In genomic region chr6:52417439-52418124, GRCm38 (mm10) we compare ENCODE assay signal across 9 mouse cellular contexts.
DNase-seq lines count a peak whose midpoint lies in the region; ATAC-seq and TF ChIP-seq lines count a peak whose summit lies in the region.
"Had no signal": no experiment of that assay in that cellular context is flagged by ENCODE, and none has a peak within 500 bp of the region (broad histone marks: within the 10 kb centered on the region; RNA-seq: fewer than 3 reads in every experiment).

No protein-coding gene starts in this region.

- peak; percentile 47; the same call in 1 of the 2 replicates for ATAC-seq in intestine, embryonic 14.5 days (replicated peaks; ENCODE audit: low FRiP score, low TSS enrichment, low read depth)
- no peak for ATAC-seq in intestine, postnatal 0 days
- ATAC-seq in intestine, embryonic 16.5 days: peak; percentile 80
- peak; percentile 90 for ATAC-seq in lung, embryonic 16.5 days (ENCODE audit: low read depth)
- no peak for ATAC-seq in monocyte, adult 5-6 weeks (replicated peaks; ENCODE audit: insufficient number of reproducible peaks, low FRiP score, low TSS enrichment, poor library complexity, severe bottlenecking)

- WGBS in intestine, embryonic 14.5 days: 17% methylated on average over 10 of the region's 10 CpGs
- WGBS in intestine, postnatal 0 days: 25% methylated on average over 10 of the region's 10 CpGs
- WGBS in embryonic facial prominence, embryonic 10.5 days: 54% methylated on average over 10 of the region's 10 CpGs
- 22% methylated on average over 10 of the region's 10 CpGs for WGBS in intestine, embryonic 16.5 days
- WGBS in lung, embryonic 16.5 days: 19% methylated on average over 10 of the region's 10 CpGs

- H3K27me3 ChIP-seq in intestine, embryonic 14.5 days (replicated peaks; ENCODE audit: control insufficient read depth, insufficient read depth, low read length): no peaks in the 10 kb centered on the region
- H3K27me3 ChIP-seq in intestine, postnatal 0 days (replicated peaks; ENCODE audit: control insufficient read depth, insufficient read depth, low read length): 0 out of 2 replicates have a peak, but pooled peaks cover 2% of the 10 kb centered on the region
- no peaks in the 10 kb centered on the region for H3K27me3 ChIP-seq in embryonic facial prominence, embryonic 10.5 days (replicated peaks; ENCODE audit: low read depth, poor library complexity, severe bottlenecking)
- H3K27me3 ChIP-seq in intestine, embryonic 16.5 days (replicated peaks; ENCODE audit: control insufficient read depth, insufficient read depth, low read length): no peaks in the 10 kb centered on the region
- no peaks in the 10 kb centered on the region for H3K27me3 ChIP-seq in lung, embryonic 16.5 days (ENCODE audit: control insufficient read depth, insufficient read depth, low read depth, low read length)

- peak overlapping the region; percentile 11; the same call in 1 of the 2 replicates for H3K4me2 ChIP-seq in intestine, embryonic 14.5 days (ENCODE audit: low read length)
- no peak overlapping the region for H3K4me2 ChIP-seq in intestine, postnatal 0 days (replicated peaks; ENCODE audit: low read depth)
- peak overlapping the region; percentile 36; the same call in 1 of the 2 replicates for H3K4me2 ChIP-seq in intestine, embryonic 16.5 days (ENCODE audit: low read depth, low read length)
- peak overlapping the region; percentile 19; the same call in 1 of the 2 replicates for H3K4me2 ChIP-seq in lung, embryonic 16.5 days (ENCODE audit: low read depth, low read length)

- no peaks in the 10 kb centered on the region for H3K36me3 ChIP-seq in intestine, embryonic 14.5 days (ENCODE audit: control insufficient read depth, insufficient read depth, low read length)
- no peaks in the 10 kb centered on the region for H3K36me3 ChIP-seq in intestine, postnatal 0 days (ENCODE audit: control insufficient read depth, insufficient read depth)
- H3K36me3 ChIP-seq in embryonic facial prominence, embryonic 10.5 days (replicated peaks): no peaks in the 10 kb centered on the region
- H3K36me3 ChIP-seq in intestine, embryonic 16.5 days (ENCODE audit: control insufficient read depth, insufficient read depth, low read length): no peaks in the 10 kb centered on the region
- H3K36me3 ChIP-seq in lung, embryonic 16.5 days (ENCODE audit: control insufficient read depth, insufficient read depth, low read length): no peaks in the 10 kb centered on the region
- H3K36me3 ChIP-seq: G1E had no signal

- peak; percentile 60 for DNase-seq in intestine, embryonic 14.5 days (ENCODE audit: low spot score)
- peak; percentile 41 for DNase-seq in embryonic facial prominence, embryonic 10.5 days (ENCODE audit: low spot score)
- DNase-seq in testis, postnatal 10 days (ENCODE audit: low spot score): no peak
- no peak for DNase-seq in ovary, postnatal 36 days (ENCODE audit: low spot score)

- no peak for TF ChIP-seq CTCF in intestine, postnatal 0 days (IDR thresholded peaks at IDR 0.05; ENCODE audit: low read depth)

- no peak overlapping the region for H3K9ac ChIP-seq in intestine, embryonic 14.5 days (ENCODE audit: low read length)
- no peak overlapping the region for H3K9ac ChIP-seq in intestine, postnatal 0 days (ENCODE audit: low read depth, low read length)
- H3K9ac ChIP-seq in intestine, embryonic 16.5 days (ENCODE audit: low read depth, low read length): no peak overlapping the region
- H3K9ac ChIP-seq in lung, embryonic 16.5 days (ENCODE audit: low read length): no peak overlapping the region; the same call in 1 of the 2 replicates

- peaks cover 32% of the 10 kb centered on the region for H3K4me1 ChIP-seq in intestine, embryonic 14.5 days (replicated peaks; ENCODE audit: control insufficient read depth, insufficient read depth, low read length)
- H3K4me1 ChIP-seq in intestine, postnatal 0 days (replicated peaks; ENCODE audit: control insufficient read depth, insufficient read depth, low read length): no peaks in the 10 kb centered on the region; the same call in 1 of the 2 replicates
- H3K4me1 ChIP-seq in embryonic facial prominence, embryonic 10.5 days: peaks cover 20% of the 10 kb centered on the region
- peaks cover 20% of the 10 kb centered on the region for H3K4me1 ChIP-seq in intestine, embryonic 16.5 days (ENCODE audit: control insufficient read depth, insufficient read depth, low read length)
- peaks cover 25% of the 10 kb centered on the region for H3K4me1 ChIP-seq in lung, embryonic 16.5 days (replicated peaks; ENCODE audit: control insufficient read depth, insufficient read depth, low read length)

- H3K9me3 ChIP-seq in intestine, embryonic 14.5 days (ENCODE audit: control insufficient read depth, low read length): no peaks in the 10 kb centered on the region
- no peaks in the 10 kb centered on the region for H3K9me3 ChIP-seq in intestine, postnatal 0 days (ENCODE audit: control insufficient read depth)
- no peaks in the 10 kb centered on the region for H3K9me3 ChIP-seq in embryonic facial prominence, embryonic 10.5 days
- H3K9me3 ChIP-seq in intestine, embryonic 16.5 days (ENCODE audit: control insufficient read depth, low read length): no peaks in the 10 kb centered on the region
- no peaks in the 10 kb centered on the region for H3K9me3 ChIP-seq in lung, embryonic 16.5 days (ENCODE audit: control insufficient read depth, low read length)
- H3K9me3 ChIP-seq: G1E had no signal

- H3K27ac ChIP-seq in intestine, embryonic 14.5 days (ENCODE audit: low read depth): peak overlapping the region; percentile 77
- no peak overlapping the region for H3K27ac ChIP-seq in intestine, postnatal 0 days (ENCODE audit: low read depth, low read length)
- H3K27ac ChIP-seq in embryonic facial prominence, embryonic 10.5 days (replicated peaks): no peak overlapping the region
- peak overlapping the region; percentile 60 for H3K27ac ChIP-seq in intestine, embryonic 16.5 days (ENCODE audit: low read length)
- peak overlapping the region; percentile 95 for H3K27ac ChIP-seq in lung, embryonic 16.5 days (ENCODE audit: low read length)

- no peak overlapping the region for H3K4me3 ChIP-seq in intestine, embryonic 14.5 days (ENCODE audit: low read depth, low read length)
- H3K4me3 ChIP-seq in intestine, postnatal 0 days (ENCODE audit: low read depth, low read length): no peak overlapping the region
- no peak overlapping the region for H3K4me3 ChIP-seq in embryonic facial prominence, embryonic 10.5 days
- H3K4me3 ChIP-seq in intestine, embryonic 16.5 days (ENCODE audit: low read length): no peak overlapping the region
- H3K4me3 ChIP-seq in lung, embryonic 16.5 days (ENCODE audit: low read length): no peak overlapping the region

Comparison
In these comparisons a context has a peak if more than half of its experiments do, and no peak if none do; other contexts are left out.
1. ATAC-seq: peak in intestine, embryonic 14.5 days (single experiment), intestine, embryonic 16.5 days (single experiment) and lung, embryonic 16.5 days (single experiment); none in intestine, postnatal 0 days (single experiment) and monocyte, adult 5-6 weeks (single experiment).
2. H3K27ac ChIP-seq: peak in intestine, embryonic 14.5 days (single experiment), intestine, embryonic 16.5 days (single experiment) and lung, embryonic 16.5 days (single experiment); none in intestine, postnatal 0 days (single experiment) and embryonic facial prominence, embryonic 10.5 days (single experiment).
3. DNase-seq: peak in intestine, embryonic 14.5 days (single experiment) and embryonic facial prominence, embryonic 10.5 days (single experiment); none in testis, postnatal 10 days (single experiment) and ovary, postnatal 36 days (single experiment).